Mouse (Mus musculus): ENCODE results near the gene Gna11. TPM values are rescaled to one million over a fixed set of nuclear protein-coding genes. Genes with fewer than 3 reads are reported as not detected.

Gene Gna11
- polyA plus RNA-seq, 1 experiment, result 117 TPM

DNA sequence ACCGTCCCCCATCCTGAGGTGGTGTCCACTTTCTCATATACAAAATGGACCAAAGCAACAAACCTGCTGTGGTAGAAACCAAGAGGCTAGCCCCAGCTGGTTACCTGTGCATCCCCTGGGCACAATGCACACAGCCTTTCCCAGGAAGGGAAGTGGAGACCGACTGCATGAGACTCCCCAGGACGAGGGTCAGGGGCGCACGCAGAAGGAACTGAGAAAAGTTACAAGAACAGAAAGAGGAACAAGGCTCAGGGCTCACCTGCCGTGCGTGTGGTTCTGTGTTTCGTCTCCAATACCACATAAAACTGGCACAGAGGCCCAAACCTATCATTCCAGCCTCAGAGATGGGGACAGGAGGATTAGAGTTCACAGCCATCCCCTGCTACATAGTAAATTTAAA lies 27.8 kb downstream of the Gna11 start:
- H3K4me1 ChIP-seq (ENCODE audit: control insufficient read depth, insufficient read depth, low read length), result peaks cover 6% of the 10 kb centered on the region
- WGBS, result 65% methylated on average over 8 of the region's 8 CpGs
- no peak for DNase-seq
- TF ChIP-seq POLR2A (IDR thresholded peaks at IDR 0.05; ENCODE audit: borderline replicate concordance, extremely low read depth, low read depth, low read length) (no peak), CTCF (IDR thresholded peaks at IDR 0.05; ENCODE audit: insufficient read depth, low read length) (no peak)
- H3K4me3 ChIP-seq (replicated peaks; ENCODE audit: extremely low read depth, low read depth, low read length), result no peak overlapping the region

DNA sequence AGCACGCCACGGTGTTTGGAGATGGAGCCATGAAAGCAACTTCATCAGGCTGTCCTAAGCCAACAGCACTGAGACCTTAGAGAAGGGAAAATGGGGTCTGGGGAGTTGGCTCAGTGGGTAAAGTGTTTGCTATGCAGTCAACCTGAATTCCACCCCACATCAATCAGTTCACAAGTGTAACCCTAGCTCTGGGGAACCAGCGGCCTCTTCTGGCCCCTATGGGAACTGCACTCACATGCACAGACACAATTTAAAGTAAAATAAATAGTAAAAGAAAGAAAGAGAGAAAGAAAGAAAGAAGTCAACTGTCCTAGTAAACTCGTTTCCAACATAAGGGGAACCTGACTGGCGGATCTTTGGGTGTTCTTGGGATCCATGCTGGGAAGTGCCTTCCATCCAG lies 31.2 kb downstream of the Gna11 start:
- Histone ChIP-seq H3K4me1 (ENCODE audit: control insufficient read depth, insufficient read depth, low read length) (0 out of 2 replicates have a peak, but pooled peaks cover 3% of the 10 kb centered on the region), H3K4me3 (replicated peaks; ENCODE audit: extremely low read depth, low read depth, low read length) (no peak overlapping the region)
- TF ChIP-seq CTCF (IDR thresholded peaks at IDR 0.05; ENCODE audit: insufficient read depth, low read length), result no peak
- no peak for DNase-seq
- WGBS, result 88% methylated on average over 5 of the region's 5 CpGs

DNA sequence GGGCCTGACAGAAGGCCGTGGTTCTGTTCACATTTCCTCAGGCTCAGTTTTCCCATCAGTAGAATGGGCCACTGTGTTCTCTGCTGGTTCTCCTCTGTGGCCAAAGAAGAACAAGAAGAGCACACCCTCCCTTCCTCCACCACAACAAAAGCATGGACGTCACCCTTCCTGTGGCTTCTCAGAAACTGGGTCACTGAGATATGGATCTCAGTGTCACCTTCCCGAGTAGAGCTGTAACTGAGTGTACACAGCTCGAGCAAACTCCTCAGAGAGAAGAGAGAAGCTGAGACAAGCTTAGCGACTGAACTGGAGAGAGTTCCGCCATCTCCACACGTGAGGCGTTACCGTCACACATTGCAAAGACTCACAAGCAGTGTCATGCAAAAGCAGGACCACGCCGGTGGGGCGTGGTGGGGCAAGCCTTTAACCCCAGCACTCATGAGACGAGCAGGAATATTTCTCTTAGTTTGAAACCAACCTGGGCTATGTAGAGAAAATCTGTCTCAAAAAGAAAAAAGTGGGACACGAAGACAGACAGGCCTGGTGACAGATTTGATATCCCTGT lies 34.7 kb downstream of the Gna11 start:
- Histone ChIP-seq H3K4me1 (ENCODE audit: control insufficient read depth, insufficient read depth, low read length) (0 out of 2 replicates have a peak, but pooled peaks cover 5% of the 10 kb centered on the region), H3K4me3 (replicated peaks; ENCODE audit: extremely low read depth, low read depth, low read length) (no peak overlapping the region)
- 47% methylated on average over 14 of the region's 14 CpGs for WGBS
- DNase-seq, result no peak
- TF ChIP-seq CTCF (IDR thresholded peaks at IDR 0.05; ENCODE audit: insufficient read depth, low read length) (no peak), POLR2A (IDR thresholded peaks at IDR 0.05; ENCODE audit: borderline replicate concordance, extremely low read depth, low read depth, low read length) (no peak)

DNA sequence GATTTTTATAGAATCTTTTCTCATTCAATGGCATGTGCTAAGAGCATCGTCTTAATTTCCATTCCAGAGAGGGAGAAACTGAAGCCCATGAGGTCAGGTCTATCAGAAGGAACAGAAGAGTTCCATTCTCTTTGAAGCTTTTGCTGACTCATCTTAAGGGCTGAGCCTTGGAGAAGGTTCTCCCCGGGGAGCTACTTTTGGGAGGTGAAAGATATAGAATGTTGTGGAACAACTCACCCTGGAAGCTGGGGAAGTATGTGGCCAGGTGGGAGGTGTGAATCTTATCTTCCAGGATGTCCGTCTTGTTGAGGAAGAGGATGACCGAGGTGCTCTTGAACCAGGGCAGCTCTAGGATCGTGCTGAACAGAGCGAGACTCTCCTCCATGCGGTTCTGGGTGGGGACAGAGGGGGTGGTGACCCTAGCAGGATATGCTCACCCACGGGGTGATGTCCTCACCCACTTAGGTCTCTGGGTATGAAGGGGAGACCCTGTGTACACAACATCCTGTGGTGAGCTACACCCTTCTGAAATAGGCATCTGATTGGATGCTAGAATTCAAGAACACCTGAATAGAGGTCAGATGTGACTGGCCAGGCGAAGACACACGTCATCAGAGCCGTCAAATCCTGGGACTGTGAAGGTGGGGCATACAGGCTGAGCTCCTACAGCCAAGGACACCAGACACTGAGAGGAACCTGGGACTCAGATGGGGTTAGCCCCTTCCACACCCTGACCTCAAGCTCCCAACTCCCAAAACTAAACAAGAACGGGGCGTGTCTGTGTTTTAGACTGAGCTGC lies 37.1 kb downstream of the Gna11 start:
- 52% methylated on average over 13 of the region's 13 CpGs for WGBS
- TF ChIP-seq CTCF (IDR thresholded peaks at IDR 0.05; ENCODE audit: insufficient read depth, low read length) (no peak), POLR2A (IDR thresholded peaks at IDR 0.05; ENCODE audit: borderline replicate concordance, extremely low read depth, low read depth, low read length) (no peak)
- Histone ChIP-seq H3K4me3 (replicated peaks; ENCODE audit: extremely low read depth, low read depth, low read length) (no peak overlapping the region), H3K4me1 (ENCODE audit: control insufficient read depth, insufficient read depth, low read length) (0 out of 2 replicates have a peak, but pooled peaks cover 5% of the 10 kb centered on the region)
- DNase-seq, result no peak

DNA sequence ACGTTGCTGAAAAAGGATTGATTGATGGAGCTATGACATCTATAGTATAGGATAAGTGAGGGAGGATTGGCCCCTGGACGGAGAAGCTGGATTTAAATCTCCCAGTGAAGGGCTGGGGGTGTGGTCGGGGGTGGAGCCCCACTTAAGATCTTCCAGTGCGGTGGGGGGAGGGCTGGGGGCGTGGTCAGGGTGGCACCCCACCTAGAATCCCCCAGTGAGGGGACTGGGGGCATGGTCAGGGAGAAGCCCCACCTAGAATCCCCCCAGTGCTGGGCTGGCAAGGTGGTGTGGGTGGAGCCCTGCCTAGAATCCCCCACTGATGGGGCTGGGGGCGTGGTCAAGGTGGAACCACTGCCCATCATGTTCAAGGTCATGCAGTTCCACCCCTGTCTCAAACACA lies 37.9 kb downstream of the Gna11 start:
- WGBS, result 39% methylated on average over 6 of the region's 6 CpGs
- Histone ChIP-seq H3K4me3 (replicated peaks; ENCODE audit: extremely low read depth, low read depth, low read length) (no peak overlapping the region), H3K4me1 (ENCODE audit: control insufficient read depth, insufficient read depth, low read length) (0 out of 2 replicates have a peak, but pooled peaks cover 5% of the 10 kb centered on the region)
- no peak for TF ChIP-seq CTCF (IDR thresholded peaks at IDR 0.05; ENCODE audit: insufficient read depth, low read length)
- TF ChIP-seq POLR2A (IDR thresholded peaks at IDR 0.05; ENCODE audit: borderline replicate concordance, extremely low read depth, low read depth, low read length), result no peak
- DNase-seq, result no peak

DNA sequence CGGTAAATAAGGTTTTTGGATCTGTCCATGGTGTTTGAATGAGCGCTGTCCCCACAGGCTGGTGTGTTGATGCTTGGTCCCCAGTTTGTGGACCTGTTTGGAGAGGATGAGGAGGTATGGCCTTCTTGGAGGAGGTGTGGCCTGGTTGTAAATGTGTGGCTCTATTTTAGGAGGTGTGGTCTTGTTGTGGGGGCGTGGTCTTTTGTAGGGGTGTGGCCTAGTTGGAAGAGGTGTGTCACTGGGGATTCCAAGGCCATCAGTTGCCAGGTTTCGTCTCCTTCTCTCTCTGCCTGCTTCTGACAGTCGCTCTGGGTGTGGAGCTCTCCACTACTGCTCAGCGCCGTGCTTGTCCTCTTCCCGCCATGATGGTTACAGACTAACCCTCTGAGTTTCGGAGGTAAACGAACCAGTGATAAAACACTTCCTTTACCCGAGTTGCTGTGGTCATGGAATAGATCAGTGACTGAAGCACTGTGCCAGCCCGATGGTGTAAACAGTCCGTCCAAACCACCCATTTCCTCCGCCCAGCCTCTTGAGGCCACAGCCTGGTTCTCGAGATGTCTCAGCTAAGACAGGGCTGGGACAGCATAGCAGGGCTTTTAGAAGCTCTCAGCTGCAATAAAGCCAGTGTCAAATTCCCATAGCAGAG lies 39.9 kb downstream of the Gna11 start:
- WGBS, result 56% methylated on average over 15 of the region's 15 CpGs

DNA sequence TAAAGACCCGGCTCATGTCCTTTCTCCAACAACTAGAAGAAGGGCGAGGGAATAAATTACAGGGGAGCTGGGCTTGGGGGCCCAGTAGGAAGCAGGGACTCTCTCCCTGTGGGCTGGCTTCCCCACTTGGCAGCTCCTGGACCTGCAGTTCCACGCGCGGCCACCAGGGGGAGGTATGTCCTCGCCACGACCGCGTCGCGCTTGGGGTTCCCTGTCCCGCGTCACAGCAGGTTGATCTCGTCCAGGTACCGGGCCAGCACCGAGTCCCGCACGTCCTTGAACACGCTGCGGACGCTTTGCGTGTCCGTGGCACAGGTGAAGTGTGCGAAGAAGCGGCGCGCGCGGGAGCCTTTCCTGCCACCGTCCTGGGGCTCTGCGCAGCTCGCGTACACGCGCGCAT lies 42.3 kb downstream of the Gna11 start:
- Histone ChIP-seq H3K4me1 (ENCODE audit: control insufficient read depth, insufficient read depth, low read length) (0 out of 2 replicates have a peak, but pooled peaks cover 2% of the 10 kb centered on the region), H3K4me3 (replicated peaks; ENCODE audit: extremely low read depth, low read depth, low read length) (peak overlapping the region; percentile 9)
- WGBS, result 8% methylated on average over 36 of the region's 36 CpGs
- TF ChIP-seq POLR2A (IDR thresholded peaks at IDR 0.05; ENCODE audit: borderline replicate concordance, extremely low read depth, low read depth, low read length) (no peak), CTCF (IDR thresholded peaks at IDR 0.05; ENCODE audit: insufficient read depth, low read length) (peak; percentile 81)
- peak; percentile 95 for DNase-seq

More for the DNA sequence above, 39.9 kb downstream of the Gna11 start:
- Histone ChIP-seq H3K4me1 (ENCODE audit: control insufficient read depth, insufficient read depth, low read length) (0 out of 2 replicates have a peak, but pooled peaks cover 2% of the 10 kb centered on the region), H3K4me3 (replicated peaks; ENCODE audit: extremely low read depth, low read depth, low read length) (no peak overlapping the region)
- TF ChIP-seq CTCF (IDR thresholded peaks at IDR 0.05; ENCODE audit: insufficient read depth, low read length) (no peak), POLR2A (IDR thresholded peaks at IDR 0.05; ENCODE audit: borderline replicate concordance, extremely low read depth, low read depth, low read length) (no peak)
- no peak for DNase-seq

DNA sequence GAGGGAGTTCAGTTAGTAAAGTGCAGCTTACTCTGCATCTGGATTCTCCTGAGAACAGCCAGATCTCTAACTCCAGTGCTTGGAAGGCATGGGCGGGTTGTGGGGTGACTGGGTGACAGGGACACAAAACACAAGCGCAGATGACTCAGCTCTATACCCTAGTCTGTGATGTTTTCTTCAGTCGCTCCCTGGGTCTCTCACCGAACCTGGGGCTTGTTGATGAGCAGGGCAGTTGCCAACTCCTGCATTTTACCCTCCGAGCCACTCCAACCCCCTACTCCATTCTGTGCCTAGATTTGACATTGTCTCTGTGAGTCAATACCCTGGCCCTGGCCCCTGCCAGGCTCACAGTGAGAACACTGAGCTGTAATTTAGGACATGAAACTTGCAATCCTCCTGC lies 43.1 kb downstream of the Gna11 start:
- H3K4me1 ChIP-seq (ENCODE audit: control insufficient read depth, insufficient read depth, low read length), result 0 out of 2 replicates have a peak, but pooled peaks cover 2% of the 10 kb centered on the region
- TF ChIP-seq CTCF (IDR thresholded peaks at IDR 0.05; ENCODE audit: insufficient read depth, low read length), result no peak
- no peak for TF ChIP-seq POLR2A (IDR thresholded peaks at IDR 0.05; ENCODE audit: borderline replicate concordance, extremely low read depth, low read depth, low read length)
- no peak overlapping the region for H3K4me3 ChIP-seq (replicated peaks; ENCODE audit: extremely low read depth, low read depth, low read length)
- no peak for DNase-seq
- WGBS, result 87% methylated on average over 5 of the region's 5 CpGs

DNA sequence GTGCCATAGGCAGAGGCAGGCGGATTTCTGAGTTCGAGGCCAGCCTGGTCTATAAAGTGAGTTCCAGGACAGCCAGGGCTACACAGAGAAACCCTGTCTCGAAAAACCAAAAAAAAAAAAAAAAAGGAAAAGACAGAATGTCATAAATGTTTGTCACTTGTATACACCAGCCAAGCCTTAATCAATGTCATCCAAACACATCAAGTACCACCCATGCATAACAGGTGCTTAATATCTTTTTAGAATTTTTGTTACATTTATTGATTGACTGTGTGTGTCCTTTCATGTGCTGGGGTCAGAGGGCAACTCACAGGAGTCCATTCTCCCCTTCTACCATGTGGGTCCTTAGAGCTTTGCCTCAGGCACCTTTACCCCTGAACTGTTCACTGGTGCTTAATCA lies 45.0 kb downstream of the Gna11 start, which contains the start of gene S1pr4:
S1pr4 (minus strand) TSS at position 101 of the 400 bp plus-strand sequence.
- no peak for TF ChIP-seq CTCF (IDR thresholded peaks at IDR 0.05; ENCODE audit: insufficient read depth, low read length)
- no peak for TF ChIP-seq POLR2A (IDR thresholded peaks at IDR 0.05; ENCODE audit: borderline replicate concordance, extremely low read depth, low read depth, low read length)
- no peak for DNase-seq
- WGBS, result 61% methylated on average over 3 of the region's 3 CpGs
- Histone ChIP-seq H3K4me1 (ENCODE audit: control insufficient read depth, insufficient read depth, low read length) (peaks cover 5% of the 10 kb centered on the region), H3K4me3 (replicated peaks; ENCODE audit: extremely low read depth, low read depth, low read length) (peak within 1 kb of the TSS; percentile 56)
